Mouse (Mus musculus) brain, embryonic 14.5 days (tissue): ENCODE data around the gene Trim41. TPM values are rescaled to one million over a fixed set of nuclear protein-coding genes. Genes with fewer than 3 reads are reported as not detected.

ENCODE experiments used
- DNase-seq: peaks from one replicate; pipeline ENCODE4 v3.0.0-alpha.2; 2011; ENCODE audit warnings: low read depth
- CTCF ChIP-seq: fragments of 200-500 bp; IDR thresholded peaks from 2 replicates; pipeline ENCODE4 v1.5.1; 2012; ENCODE audit warnings: inconsistent platforms, mild to moderate bottlenecking, moderate library complexity, borderline replicate concordance; ENCODE audit not compliant: insufficient read depth, insufficient read length; ENCODE audit errors: extremely low read depth
- POLR2A ChIP-seq: fragments of 200-500 bp; IDR thresholded peaks from 2 replicates; pipeline ENCODE4 v1.6.1; 2012; ENCODE audit warnings: mild to moderate bottlenecking, inconsistent platforms, borderline replicate concordance; ENCODE audit not compliant: poor library complexity, insufficient read depth, insufficient read length, severe bottlenecking; ENCODE audit errors: extremely low read depth
- polyA plus RNA-seq: library from polyadenylated mRNA; depleted of rRNA; stranded (reverse); fragments of >200 nt; gene quantifications from 2 replicates; pipeline ENCODE4 v1.2.3, GENCODE M21; 2012

The Trim41 gene
- polyA plus RNA-seq, 1 experiment: 44.2 TPM

- no peak for TF ChIP-seq POLR2A
- no peak for TF ChIP-seq CTCF
Observed at GRCm38 (mm10) chr11:48790946-48791345, 26.2 kb downstream of the Trim41 start.

GRCm38 (mm10) chr11:48789973-48790823, 27.0 kb downstream of the Trim41 start:
- TF ChIP-seq POLR2A (no peak), CTCF (peak; percentile 89)

More at GRCm38 (mm10) chr11:48790946-48791345, 26.2 kb downstream of the Trim41 start:
- DNase-seq: no peak

DNA sequence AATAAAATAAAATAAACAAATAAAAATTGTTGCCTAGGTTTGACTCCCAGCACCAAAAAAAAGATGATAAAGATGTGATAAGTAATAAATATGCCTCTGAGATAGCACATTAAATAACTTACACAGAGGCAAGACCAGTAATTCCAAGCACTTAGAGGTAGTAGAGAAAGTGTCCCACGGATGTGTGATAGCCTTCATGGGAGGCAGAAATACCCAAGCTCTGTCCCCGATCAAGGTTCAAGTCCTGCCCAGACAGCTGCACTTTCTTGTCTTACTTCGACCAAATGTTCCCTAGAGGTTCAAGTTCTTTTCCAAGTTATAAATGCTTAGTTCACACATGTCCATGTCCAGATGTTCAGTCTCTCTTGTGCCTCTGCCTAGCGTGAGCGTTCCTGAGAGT, 27.9 kb downstream of the Trim41 start:
- DNase-seq: no peak

More at GRCm38 (mm10) chr11:48789973-48790823, 27.0 kb downstream of the Trim41 start:
- peak; percentile 89 for DNase-seq

DNA sequence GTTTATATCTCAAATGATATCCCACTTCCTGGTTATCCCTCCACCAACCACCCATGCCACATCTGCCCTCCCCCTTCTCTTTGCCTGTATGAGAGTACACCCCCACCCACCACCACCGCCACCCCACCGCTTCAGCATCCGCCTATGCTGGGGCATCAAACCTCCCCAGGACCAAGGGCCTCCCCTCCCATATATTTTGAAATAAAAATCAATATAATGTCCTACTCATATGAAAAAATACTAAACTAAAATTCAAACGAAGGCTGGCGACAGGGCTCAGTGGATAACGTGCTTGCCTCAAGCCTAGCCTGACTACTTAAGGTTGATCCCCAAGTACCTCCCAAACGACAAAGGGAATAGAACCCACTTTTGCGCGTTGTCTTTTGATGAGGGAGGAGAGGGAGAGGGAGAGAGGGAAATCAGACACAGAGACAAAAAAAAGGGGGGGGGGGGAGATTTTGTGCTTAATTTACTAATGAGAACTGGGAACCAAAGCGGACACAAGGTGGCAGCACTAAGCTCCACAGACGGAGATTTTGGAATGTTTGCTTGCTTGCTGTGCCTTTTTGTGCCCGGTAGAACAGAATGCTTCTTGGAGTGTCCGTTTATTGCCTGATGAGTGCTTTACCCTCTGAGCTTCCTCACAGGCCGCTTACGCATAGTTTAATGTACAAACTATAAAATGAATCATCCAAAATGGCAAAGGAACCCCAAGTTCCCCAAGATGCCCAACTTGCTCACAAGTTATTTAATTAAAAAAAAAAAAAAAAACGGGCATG, 28.7 kb downstream of the Trim41 start:
- peak; percentile 90 for DNase-seq
- TF ChIP-seq POLR2A (no peak), CTCF (peak; percentile 75)

More for the DNA sequence above, 27.9 kb downstream of the Trim41 start:
- TF ChIP-seq CTCF (no peak), POLR2A (no peak)

GRCm38 (mm10) chr11:48787455-48788211, 29.5 kb downstream of the Trim41 start:
- DNase-seq: peak; percentile 77
- TF ChIP-seq CTCF: no peak
- no peak for TF ChIP-seq POLR2A

DNA sequence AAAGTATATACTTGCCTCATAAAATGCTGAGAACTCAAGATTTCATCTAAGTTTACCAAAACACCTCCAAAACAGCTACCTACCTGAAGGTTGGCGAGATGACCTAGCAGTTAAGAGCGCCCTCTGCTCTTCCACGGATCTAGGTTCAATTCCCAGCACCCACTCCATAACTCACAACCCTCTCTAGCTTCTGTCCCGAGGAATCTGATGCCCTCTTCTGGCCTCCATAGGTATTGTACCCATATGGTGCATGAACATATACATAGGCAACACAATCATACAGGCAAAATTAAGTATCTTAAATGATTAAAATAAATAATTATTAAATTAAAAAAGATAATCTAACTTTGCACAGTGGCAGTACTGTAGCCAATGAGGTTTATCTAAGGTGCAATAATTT, 34.9 kb downstream of the Trim41 start:
- no peak for DNase-seq
- no peak for TF ChIP-seq CTCF
- no peak for TF ChIP-seq POLR2A

DNA sequence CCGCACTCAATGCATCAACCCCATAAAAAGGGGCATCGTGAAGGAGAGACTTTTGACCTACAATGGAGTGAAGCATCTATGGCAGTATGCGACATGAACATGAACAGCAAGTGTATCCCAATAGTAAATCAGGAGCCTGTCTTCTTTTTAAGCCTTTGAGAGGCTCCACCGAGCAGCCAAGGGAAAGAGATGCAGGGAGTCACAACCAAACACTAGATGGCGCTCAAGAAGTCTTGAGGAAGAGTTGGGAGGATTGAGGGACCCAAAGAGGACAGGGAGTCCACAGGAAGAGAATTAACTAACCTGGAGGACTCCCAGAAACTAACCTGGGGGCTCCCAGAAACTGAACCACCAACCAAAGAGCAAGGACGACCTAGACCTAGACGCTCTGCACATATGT, 37.7 kb downstream of the Trim41 start:
- no peak for TF ChIP-seq POLR2A
- TF ChIP-seq CTCF: peak; percentile 37; the same call in 1 of the 2 replicates
- DNase-seq: peak; percentile 24

DNA sequence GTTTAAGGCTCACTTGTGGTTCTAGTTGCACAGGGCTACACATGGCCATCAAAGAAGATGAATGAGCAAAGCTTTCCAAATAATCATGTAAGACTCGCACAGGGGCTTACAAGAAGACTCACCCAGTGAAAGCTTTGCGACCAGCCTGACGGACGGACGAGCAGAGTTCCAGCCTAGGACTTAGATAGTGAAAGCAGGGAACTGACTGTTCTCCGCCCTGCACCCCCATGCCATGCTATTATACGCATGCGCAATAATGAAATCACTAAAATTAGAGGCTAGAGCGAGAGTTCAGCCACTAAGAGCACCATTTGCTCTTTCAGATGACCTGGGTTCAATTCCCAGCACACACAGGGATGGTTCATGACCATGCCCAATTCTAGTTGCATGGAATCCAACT, 39.9 kb downstream of the Trim41 start:
- no peak for TF ChIP-seq CTCF
- TF ChIP-seq POLR2A: no peak
- DNase-seq: no peak

GRCm38 (mm10) chr11:48776664-48777063, 40.5 kb downstream of the Trim41 start:
- no peak for DNase-seq
- TF ChIP-seq CTCF (no peak), POLR2A (no peak)

DNA sequence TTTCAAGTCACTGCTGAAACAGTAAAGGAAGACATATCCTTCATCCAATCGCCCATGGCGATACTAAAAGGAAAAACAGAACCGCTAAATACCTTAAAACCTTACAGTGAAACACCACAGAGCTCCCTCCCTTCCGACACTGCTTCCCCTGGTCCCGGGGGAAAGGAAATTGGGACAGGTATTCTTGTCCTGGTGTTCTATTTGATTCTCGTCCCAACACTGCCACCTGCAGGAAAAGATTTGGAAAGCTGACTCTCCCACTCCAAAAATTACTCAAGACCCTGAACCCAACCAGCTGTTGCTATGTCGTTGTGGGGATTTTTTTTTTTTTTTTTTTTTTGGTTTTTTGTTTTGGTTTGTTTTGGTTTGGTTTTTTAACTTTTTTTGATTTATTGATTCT, 41.7 kb downstream of the Trim41 start:
- DNase-seq: peak; percentile 85
- TF ChIP-seq POLR2A (no peak), CTCF (peak; percentile 54; the same call in 1 of the 2 replicates)
